Mouse (Mus musculus) midbrain, embryonic 16.5 days (tissue): ENCODE results near the gene Sema3f. TPM values are rescaled to one million over a fixed set of nuclear protein-coding genes. Genes with fewer than 3 reads are reported as not detected.

Experiments
- ATAC-seq: fragments of 200-750 bp; cut with Nextera tagmentation; 2 replicates; pipeline ENCODE4 v1.8.0; 2017; ENCODE audit warnings: moderate TSS enrichment
- H3K27ac ChIP-seq: fragments of 300-500 bp; sonication (generic); 2 replicates; pipeline ENCODE4 v1.5.1; 2014; ENCODE audit warnings: mild to moderate bottlenecking, low read length, mixed read lengths
- H3K27me3 ChIP-seq: fragments of 300-500 bp; sonication (generic); 2 replicates; pipeline ENCODE4 v1.6.1; 2014; ENCODE audit warnings: low read depth, low read length, mixed read lengths; ENCODE audit not compliant: control insufficient read depth, insufficient read depth
- H3K36me3 ChIP-seq: fragments of 300-500 bp; sonication (generic); 2 replicates; pipeline ENCODE4 v1.6.1; 2014; ENCODE audit warnings: mild to moderate bottlenecking, low read length, moderate library complexity, mixed read lengths; ENCODE audit not compliant: control insufficient read depth, insufficient read depth
- H3K4me1 ChIP-seq: fragments of 300-500 bp; sonication (generic); 2 replicates; pipeline ENCODE4 v1.6.1; 2014; ENCODE audit warnings: mild to moderate bottlenecking, low read length, mixed read lengths; ENCODE audit not compliant: control insufficient read depth, insufficient read depth
- H3K4me2 ChIP-seq: fragments of 300-500 bp; sonication (generic); 2 replicates; pipeline ENCODE4 v1.6.1; 2014; ENCODE audit warnings: mild to moderate bottlenecking, low read length, mixed read lengths
- H3K4me3 ChIP-seq: fragments of 300-500 bp; sonication (generic); 2 replicates; pipeline ENCODE4 v1.5.1; 2014; ENCODE audit warnings: low read depth, mild to moderate bottlenecking, low read length, moderate library complexity, mixed read lengths
- H3K9ac ChIP-seq: fragments of 300-500 bp; sonication (generic); 2 replicates; pipeline ENCODE4 v1.6.1; 2014; ENCODE audit warnings: low read depth, low read length, mixed read lengths
- H3K9me3 ChIP-seq: fragments of 300-500 bp; sonication (generic); replicated peaks from 2 replicates; pipeline ENCODE4 v1.6.1; 2014; ENCODE audit warnings: mild to moderate bottlenecking, low read length, mixed read lengths; ENCODE audit not compliant: control insufficient read depth, poor library complexity, severe bottlenecking
- WGBS: fragments of 180-500 bp; shearing (Covaris S2); extraction: QIAGEN DNeasy Blood & Tissue Kit; methylation state at CpG from one replicate; pipeline ENCODE4 v1.1.7; 2014; 5-methylcytosine and 5-hydroxymethylcytosine counted together
- polyA plus RNA-seq: library from polyadenylated mRNA; unstranded; fragments of >200 nt; fragmentation: Nextera tagmentation; extraction: Ambion mirVana; gene quantifications from 2 replicates; pipeline ENCODE4 v1.2.1, GENCODE M21; 2015

Sema3f gene
- polyA plus RNA-seq, 1 experiment from 2014 or later, result 19.2 TPM

DNA sequence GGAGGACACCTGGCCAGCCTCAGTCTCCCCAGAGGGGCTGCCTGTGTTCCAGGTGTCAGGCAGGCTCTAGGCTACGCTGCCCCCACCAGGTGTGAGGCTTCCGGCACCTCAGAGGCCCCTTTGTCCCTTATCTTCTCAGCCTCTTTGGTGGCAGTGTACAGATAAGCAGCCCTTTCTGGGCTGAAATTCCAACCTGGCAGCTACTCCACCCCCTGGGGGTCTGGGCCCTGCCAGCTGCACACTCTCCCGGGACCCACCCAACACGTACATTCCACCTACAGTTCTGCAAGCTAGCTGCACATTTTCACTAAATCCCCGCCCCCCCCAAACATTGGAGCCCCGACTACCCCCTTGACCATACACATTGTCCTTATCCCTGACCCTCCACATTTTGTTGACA lies 13.0 kb upstream of the Sema3f start:
- no peak for ATAC-seq
- Histone ChIP-seq H3K27me3 (no peaks in the 10 kb centered on the region), H3K27ac (peak overlapping the region; percentile 64), H3K4me1 (peaks cover 36% of the 10 kb centered on the region), H3K9me3 (no peaks in the 10 kb centered on the region), H3K4me3 (no peak overlapping the region), H3K4me2 (no peak overlapping the region), H3K36me3 (no peaks in the 10 kb centered on the region), H3K9ac (peak overlapping the region; percentile 50)
- WGBS, result 23% methylated on average over 6 of the region's 6 CpGs

- Histone ChIP-seq H3K9ac (no peak overlapping the region), H3K4me2 (no peak overlapping the region), H3K4me1 (peaks cover 25% of the 10 kb centered on the region), H3K4me3 (no peak overlapping the region), H3K36me3 (no peaks in the 10 kb centered on the region), H3K27me3 (no peaks in the 10 kb centered on the region), H3K9me3 (no peaks in the 10 kb centered on the region), H3K27ac (no peak overlapping the region)
- 85% methylated on average over 10 of the region's 10 CpGs for WGBS
- no peak for ATAC-seq
These were observed 8.7 kb upstream of the Sema3f start for GRCm38 (mm10) chr9:107718781-107719540.

DNA sequence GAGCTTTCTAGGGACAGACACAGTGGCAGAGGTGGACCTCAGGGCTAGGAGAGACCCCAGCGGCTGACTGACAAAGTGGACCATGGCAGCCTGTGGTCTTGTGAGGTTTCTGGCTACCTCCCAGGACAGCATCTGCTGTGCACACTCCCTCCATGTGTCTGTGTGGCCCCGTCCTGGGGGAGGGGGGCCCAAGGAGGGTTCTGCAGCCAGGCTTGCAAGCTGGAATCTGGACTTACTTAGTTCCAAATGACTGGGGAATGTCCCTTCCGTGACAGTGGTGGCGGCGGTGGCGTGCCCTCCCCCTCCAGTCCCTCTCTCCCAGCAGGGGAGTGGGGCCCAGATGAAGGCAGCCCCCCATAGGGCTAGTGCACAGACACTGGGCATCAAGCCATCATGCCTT lies 6.7 kb upstream of the Sema3f start:
- H3K9ac ChIP-seq, result no peak overlapping the region
- WGBS, result 26% methylated on average over 6 of the region's 6 CpGs
- H3K4me2 ChIP-seq, result no peak overlapping the region
- H3K36me3 ChIP-seq, result no peaks in the 10 kb centered on the region
- H3K4me3 ChIP-seq, result no peak overlapping the region
- no peak overlapping the region for H3K27ac ChIP-seq
- H3K27me3 ChIP-seq, result no peaks in the 10 kb centered on the region
- H3K4me1 ChIP-seq, result peaks cover 9% of the 10 kb centered on the region
- ATAC-seq, result no peak
- no peaks in the 10 kb centered on the region for H3K9me3 ChIP-seq

- Histone ChIP-seq H3K9ac (no peak overlapping the region), H3K4me1 (peaks cover 11% of the 10 kb centered on the region), H3K27me3 (no peaks in the 10 kb centered on the region), H3K4me2 (no peak overlapping the region), H3K27ac (no peak overlapping the region), H3K9me3 (no peaks in the 10 kb centered on the region), H3K36me3 (no peaks in the 10 kb centered on the region), H3K4me3 (no peak overlapping the region)
- ATAC-seq, result no peak
- 90% methylated on average over 2 of the region's 2 CpGs for WGBS
These were observed 5.4 kb upstream of the Sema3f start for GRCm38 (mm10) chr9:107715632-107716031.

GRCm38 (mm10) chr9:107714221-107714952 lies 4.1 kb upstream of the Sema3f start:
- Histone ChIP-seq H3K4me1 (peaks cover 16% of the 10 kb centered on the region), H3K4me3 (no peak overlapping the region), H3K9me3 (no peaks in the 10 kb centered on the region), H3K36me3 (no peaks in the 10 kb centered on the region), H3K27ac (0 out of 2 replicates have a peak overlapping the region, but pooled peaks have one; percentile 11), H3K4me2 (no peak overlapping the region), H3K27me3 (no peaks in the 10 kb centered on the region), H3K9ac (0 out of 2 replicates have a peak overlapping the region, but pooled peaks have one; percentile 30)
- ATAC-seq, result no peak
- 18% methylated on average over 12 of the region's 12 CpGs for WGBS

- no peak for ATAC-seq
- H3K4me1 ChIP-seq, result peaks cover 37% of the 10 kb centered on the region
- H3K4me3 ChIP-seq, result peak overlapping the region; percentile 95
- no peaks in the 10 kb centered on the region for H3K9me3 ChIP-seq
- peak overlapping the region; percentile 91 for H3K27ac ChIP-seq
- WGBS, result under 1% methylated on average over 34 of the region's 55 CpGs
- H3K4me2 ChIP-seq, result peak overlapping the region; percentile 72
- H3K27me3 ChIP-seq, result no peaks in the 10 kb centered on the region
- peaks cover 3% of the 10 kb centered on the region for H3K36me3 ChIP-seq
- peak overlapping the region; percentile 98 for H3K9ac ChIP-seq
These were observed 1.1 kb downstream of the Sema3f start for GRCm38 (mm10) chr9:107709096-107709696.

- ATAC-seq, result no peak
- peak overlapping the region; percentile 95 for H3K4me3 ChIP-seq
- H3K27me3 ChIP-seq, result no peaks in the 10 kb centered on the region
- peak overlapping the region; percentile 98 for H3K9ac ChIP-seq
- peaks cover 34% of the 10 kb centered on the region for H3K4me1 ChIP-seq
- no peaks in the 10 kb centered on the region for H3K9me3 ChIP-seq
- H3K27ac ChIP-seq, result peak overlapping the region; percentile 91
- H3K4me2 ChIP-seq, result peak overlapping the region; percentile 72
- 3% methylated on average over 21 of the region's 21 CpGs for WGBS
- peaks cover 3% of the 10 kb centered on the region for H3K36me3 ChIP-seq
These were observed 1.7 kb downstream of the Sema3f start for GRCm38 (mm10) chr9:107708439-107709095.

DNA sequence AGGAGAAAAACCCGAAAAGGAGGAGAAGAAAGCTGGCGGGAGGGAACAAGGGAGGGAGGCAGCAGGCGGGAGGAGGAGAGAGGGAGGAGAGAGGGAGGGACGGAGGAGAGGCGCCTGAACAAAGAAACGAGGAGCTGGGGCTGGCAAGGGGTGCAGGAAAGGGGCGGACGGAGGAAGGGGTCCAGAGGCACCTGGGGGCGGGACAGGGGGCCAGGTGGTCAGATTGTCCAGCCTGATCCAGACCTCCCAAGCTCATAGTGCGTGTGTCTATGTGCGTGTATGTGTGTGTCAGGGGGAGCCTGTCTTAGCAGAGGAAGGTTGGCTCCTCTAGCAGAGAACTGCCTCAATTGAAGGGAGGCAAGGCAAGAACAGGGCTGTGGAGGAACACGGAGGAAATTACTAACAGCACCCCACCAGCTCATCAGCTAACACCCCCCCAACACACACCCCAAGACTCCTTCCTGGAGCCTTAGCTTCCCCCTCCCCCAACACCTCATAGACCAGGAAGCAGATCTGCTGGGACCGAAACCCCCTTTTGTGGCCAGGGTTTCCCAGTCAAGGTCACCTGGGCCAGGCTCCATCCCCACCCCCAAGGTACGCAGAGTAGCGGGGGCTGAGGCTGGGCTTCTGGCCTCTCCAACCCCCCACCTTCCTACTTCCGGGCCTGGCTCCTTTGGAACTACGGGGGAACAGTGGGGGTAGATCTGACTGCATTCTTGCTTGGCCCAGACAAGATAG lies 2.4 kb downstream of the Sema3f start:
- H3K4me1 ChIP-seq, result peaks cover 34% of the 10 kb centered on the region
- H3K27me3 ChIP-seq, result no peaks in the 10 kb centered on the region
- peak; percentile 13; the same call in 1 of the 2 replicates for ATAC-seq
- H3K36me3 ChIP-seq, result peaks cover 3% of the 10 kb centered on the region
- under 1% methylated on average over 17 of the region's 17 CpGs for WGBS
- peak overlapping the region; percentile 95 for H3K4me3 ChIP-seq
- peak overlapping the region; percentile 91 for H3K27ac ChIP-seq
- peak overlapping the region; percentile 98 for H3K9ac ChIP-seq
- H3K9me3 ChIP-seq, result no peaks in the 10 kb centered on the region
- peak overlapping the region; percentile 72 for H3K4me2 ChIP-seq
